Mouse (Mus musculus): ENCODE data around the gene Vsig8. TPM values are rescaled to one million over a fixed set of nuclear protein-coding genes. Genes with fewer than 3 reads are reported as not detected.
A peak's percentile ranks its signal among the peaks of the same experiment; 100 is the strongest.

Gene Vsig8
- polyA plus RNA-seq, 1 experiment from 2014 or later: 0.24 TPM

- Histone ChIP-seq H3K36me3 (ENCODE audit: insufficient read depth) (no peaks in the 10 kb centered on the region), H3K4me3 (ENCODE audit: low read depth, low read length) (no peak overlapping the region), H3K4me1 (ENCODE audit: insufficient read depth) (peaks cover 29% of the 10 kb centered on the region), H3K4me2 (no peak overlapping the region), H3K27me3 (ENCODE audit: insufficient read depth, low read length) (no peaks in the 10 kb centered on the region), H3K9me3 (ENCODE audit: low read depth, low read length) (no peaks in the 10 kb centered on the region), H3K27ac (ENCODE audit: low read depth) (no peak overlapping the region), H3K9ac (no peak overlapping the region)
- ATAC-seq (ENCODE audit: insufficient read depth) (no peak), DNase-seq (no peak)
- no peak for TF ChIP-seq CTCF (IDR thresholded peaks at IDR 0.05; ENCODE audit: low read depth)
- WGBS: 89% methylated on average over 10 of the region's 10 CpGs
Measured at GRCm38 (mm10) chr1:172527431-172527830, 28.3 kb upstream of the Vsig8 start.

- Histone ChIP-seq H3K27me3 (ENCODE audit: insufficient read depth, low read length) (no peaks in the 10 kb centered on the region), H3K4me2 (no peak overlapping the region), H3K36me3 (ENCODE audit: insufficient read depth) (no peaks in the 10 kb centered on the region), H3K4me1 (ENCODE audit: insufficient read depth) (peaks cover 27% of the 10 kb centered on the region), H3K4me3 (ENCODE audit: low read depth, low read length) (no peak overlapping the region), H3K9me3 (ENCODE audit: low read depth, low read length) (no peaks in the 10 kb centered on the region), H3K9ac (no peak overlapping the region), H3K27ac (ENCODE audit: low read depth) (no peak overlapping the region)
- ATAC-seq (ENCODE audit: insufficient read depth) (peak; percentile 23), DNase-seq (peak; percentile 95)
- WGBS: 6% methylated on average over 7 of the region's 7 CpGs
- peak; percentile 97 for TF ChIP-seq CTCF (IDR thresholded peaks at IDR 0.05; ENCODE audit: low read depth)
Measured at GRCm38 (mm10) chr1:172528701-172529100, 27.0 kb upstream of the Vsig8 start.

- H3K9ac ChIP-seq: no peak overlapping the region
- H3K36me3 ChIP-seq (ENCODE audit: insufficient read depth): no peaks in the 10 kb centered on the region
- no peak overlapping the region for H3K4me3 ChIP-seq (ENCODE audit: low read depth, low read length)
- ATAC-seq (ENCODE audit: insufficient read depth) (peak; percentile 40; the same call in 1 of the 2 replicates), DNase-seq (peak; percentile 77)
- H3K9me3 ChIP-seq (ENCODE audit: low read depth, low read length): no peaks in the 10 kb centered on the region
- H3K27me3 ChIP-seq (ENCODE audit: insufficient read depth, low read length): no peaks in the 10 kb centered on the region
- 21% methylated on average over 8 of the region's 8 CpGs for WGBS
- H3K27ac ChIP-seq (ENCODE audit: low read depth): peak overlapping the region; percentile 26; the same call in 1 of the 2 replicates
- H3K4me2 ChIP-seq: no peak overlapping the region
- TF ChIP-seq CTCF (IDR thresholded peaks at IDR 0.05; ENCODE audit: low read depth): no peak
- H3K4me1 ChIP-seq (ENCODE audit: insufficient read depth): peaks cover 22% of the 10 kb centered on the region
Measured at GRCm38 (mm10) chr1:172530544-172531220, 25.1 kb upstream of the Vsig8 start.

GRCm38 (mm10) chr1:172532551-172532950, 23.2 kb upstream of the Vsig8 start:
- H3K4me1 ChIP-seq (ENCODE audit: insufficient read depth): peaks cover 12% of the 10 kb centered on the region
- no peaks in the 10 kb centered on the region for H3K36me3 ChIP-seq (ENCODE audit: insufficient read depth)
- H3K9ac ChIP-seq: 0 out of 2 replicates have a peak overlapping the region, but pooled peaks have one; percentile 10
- H3K27ac ChIP-seq (ENCODE audit: low read depth): peak overlapping the region; percentile 33; the same call in 1 of the 2 replicates
- no peaks in the 10 kb centered on the region for H3K27me3 ChIP-seq (ENCODE audit: insufficient read depth, low read length)
- DNase-seq (peak; percentile 77), ATAC-seq (ENCODE audit: insufficient read depth) (peak; percentile 82)
- 3% methylated on average over 12 of the region's 13 CpGs for WGBS
- H3K9me3 ChIP-seq (ENCODE audit: low read depth, low read length): no peaks in the 10 kb centered on the region
- H3K4me2 ChIP-seq: peak overlapping the region; percentile 59
- no peak for TF ChIP-seq CTCF (IDR thresholded peaks at IDR 0.05; ENCODE audit: low read depth)
- peak overlapping the region; percentile 19; the same call in 1 of the 2 replicates for H3K4me3 ChIP-seq (ENCODE audit: low read depth, low read length)

GRCm38 (mm10) chr1:172535116-172535515, 20.6 kb upstream of the Vsig8 start:
- Histone ChIP-seq H3K9me3 (ENCODE audit: low read depth, low read length) (no peaks in the 10 kb centered on the region), H3K9ac (no peak overlapping the region), H3K4me1 (ENCODE audit: insufficient read depth) (peaks cover 12% of the 10 kb centered on the region), H3K4me2 (no peak overlapping the region), H3K36me3 (ENCODE audit: insufficient read depth) (no peaks in the 10 kb centered on the region), H3K27me3 (ENCODE audit: insufficient read depth, low read length) (no peaks in the 10 kb centered on the region), H3K4me3 (ENCODE audit: low read depth, low read length) (no peak overlapping the region), H3K27ac (ENCODE audit: low read depth) (no peak overlapping the region)
- DNase-seq (no peak), ATAC-seq (ENCODE audit: insufficient read depth) (no peak)
- no peak for TF ChIP-seq CTCF (IDR thresholded peaks at IDR 0.05; ENCODE audit: low read depth)
- WGBS: 75% methylated on average over 16 of the region's 16 CpGs

- Histone ChIP-seq H3K27ac (ENCODE audit: low read depth) (no peak overlapping the region), H3K9me3 (ENCODE audit: low read depth, low read length) (no peaks in the 10 kb centered on the region), H3K27me3 (ENCODE audit: insufficient read depth, low read length) (no peaks in the 10 kb centered on the region), H3K9ac (no peak overlapping the region), H3K36me3 (ENCODE audit: insufficient read depth) (no peaks in the 10 kb centered on the region), H3K4me3 (ENCODE audit: low read depth, low read length) (no peak overlapping the region), H3K4me1 (ENCODE audit: insufficient read depth) (no peaks in the 10 kb centered on the region), H3K4me2 (no peak overlapping the region)
- no peak for TF ChIP-seq CTCF (IDR thresholded peaks at IDR 0.05; ENCODE audit: low read depth)
- ATAC-seq (ENCODE audit: insufficient read depth) (no peak), DNase-seq (no peak)
- 50% methylated on average over 6 of the region's 6 CpGs for WGBS
Measured at GRCm38 (mm10) chr1:172539827-172540226, 15.9 kb upstream of the Vsig8 start.

GRCm38 (mm10) chr1:172540283-172540820, 15.4 kb upstream of the Vsig8 start:
- ATAC-seq (ENCODE audit: insufficient read depth): no peak
- no peaks in the 10 kb centered on the region for H3K27me3 ChIP-seq (ENCODE audit: insufficient read depth, low read length)
- H3K4me2 ChIP-seq: no peak overlapping the region
- H3K4me3 ChIP-seq (ENCODE audit: low read depth, low read length): no peak overlapping the region
- no peak for TF ChIP-seq CTCF (IDR thresholded peaks at IDR 0.05; ENCODE audit: low read depth)
- H3K9me3 ChIP-seq (ENCODE audit: low read depth, low read length): no peaks in the 10 kb centered on the region
- H3K4me1 ChIP-seq (ENCODE audit: insufficient read depth): no peaks in the 10 kb centered on the region
- no peaks in the 10 kb centered on the region for H3K36me3 ChIP-seq (ENCODE audit: insufficient read depth)
- no peak overlapping the region for H3K9ac ChIP-seq
- H3K27ac ChIP-seq (ENCODE audit: low read depth): no peak overlapping the region
- WGBS: 54% methylated on average over 11 of the region's 11 CpGs
- no peak for DNase-seq

All from lung, embryonic 14.5 days (tissue).